Mouse (Mus musculus) fat pad, adult 2 months (tissue): ENCODE results near the gene Zfp106.

ENCODE experiments used
- DNase-seq: peaks from one replicate; pipeline ENCODE4 v3.0.0-alpha.2; 2011; ENCODE audit warnings: low read depth, low spot score; ENCODE audit errors: extremely low read depth

Zfp106 gene

GRCm38 (mm10) chr2:120556868-120557267, 6.8 kb downstream of the Zfp106 start:
- DNase-seq, result no peak

GRCm38 (mm10) chr2:120544732-120545131, 18.9 kb downstream of the Zfp106 start:
- no peak for DNase-seq

DNA sequence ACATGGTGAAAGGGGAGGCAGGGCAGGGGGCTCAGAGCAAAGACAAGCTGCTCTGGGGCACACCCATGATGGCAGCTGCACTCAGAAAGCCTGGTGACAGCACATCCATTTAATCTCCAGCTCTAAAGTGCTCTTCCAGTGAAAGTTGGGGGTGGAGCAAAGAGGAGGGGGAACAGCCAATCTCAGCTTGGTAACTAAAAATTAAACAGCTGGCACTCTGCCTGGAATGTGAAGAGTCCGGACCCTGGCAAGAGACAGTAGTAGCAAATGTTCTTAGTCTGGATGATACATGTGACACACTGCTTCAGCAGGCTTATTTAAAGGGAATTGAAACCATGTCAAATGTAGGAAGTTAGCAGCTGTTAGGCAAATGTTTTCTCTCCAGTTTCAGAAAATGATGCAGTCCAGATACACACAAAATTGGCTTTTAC, 23.9 kb downstream of the Zfp106 start:
- no peak for DNase-seq

DNA sequence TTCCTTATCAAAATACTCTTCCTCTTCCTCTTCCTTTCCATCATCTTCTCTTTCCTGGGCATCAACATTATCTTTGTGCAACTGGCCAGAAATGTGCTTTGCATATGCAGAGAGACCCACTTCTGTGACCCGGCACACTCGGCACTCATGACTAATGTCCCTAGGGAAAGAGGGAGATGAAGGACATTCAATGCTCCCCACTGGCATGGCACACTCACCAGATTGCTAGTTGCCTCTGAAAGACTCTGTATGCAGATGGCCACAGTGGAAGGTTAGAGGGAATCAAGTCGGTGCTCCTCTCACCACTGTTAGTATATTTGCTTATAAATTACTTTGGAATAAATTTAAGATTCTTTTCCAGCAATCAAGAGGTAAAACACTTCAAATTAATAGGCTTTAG, 24.3 kb downstream of the Zfp106 start:
- no peak for DNase-seq

DNA sequence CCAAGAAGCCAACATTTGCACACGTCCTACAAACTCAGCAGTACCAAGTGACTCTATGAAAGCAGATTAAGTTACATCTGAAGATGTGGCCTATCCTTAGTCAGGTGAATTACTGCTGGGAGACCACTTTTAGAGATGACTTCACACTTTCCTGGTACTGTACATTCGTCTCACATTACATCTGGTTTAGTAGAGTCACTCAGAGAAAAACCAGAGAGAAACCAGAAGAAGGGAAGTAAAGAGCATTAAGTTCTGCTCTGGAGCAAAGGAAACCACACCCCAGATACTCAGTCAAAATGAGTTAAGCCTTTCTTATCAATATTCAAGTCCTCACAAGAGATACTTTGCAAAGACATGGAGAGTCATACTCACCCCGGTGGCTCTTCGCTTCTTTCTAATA, 32.4 kb downstream of the Zfp106 start:
- DNase-seq, result no peak

GRCm38 (mm10) chr2:120529531-120529930, 34.1 kb downstream of the Zfp106 start:
- DNase-seq, result no peak

GRCm38 (mm10) chr2:120526771-120527170, 36.9 kb downstream of the Zfp106 start:
- DNase-seq, result no peak

- DNase-seq, result peak; percentile 45
These were observed 45.0 kb downstream of the Zfp106 start for GRCm38 (mm10) chr2:120518547-120519210.

DNA sequence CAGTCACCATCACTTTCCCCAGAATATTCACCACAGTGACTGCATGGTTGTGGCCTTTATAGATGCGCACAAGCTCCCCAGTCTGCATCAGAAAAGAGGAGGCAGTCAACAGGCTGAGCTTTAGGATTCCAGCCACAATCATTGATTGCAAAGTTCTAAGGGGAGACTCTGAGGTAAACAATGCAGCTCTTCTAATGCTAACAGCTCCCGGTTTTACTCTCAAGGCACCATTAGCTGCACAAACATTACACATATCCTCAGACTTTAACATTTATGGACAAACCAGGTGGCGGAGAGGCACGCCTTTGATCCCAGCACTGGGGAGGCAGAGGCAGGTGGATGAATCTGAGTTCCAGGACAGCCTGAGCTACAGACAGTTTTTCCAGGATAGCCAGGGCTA, 49.5 kb downstream of the Zfp106 start:
- no peak for DNase-seq

- DNase-seq, result no peak
These were observed 59.7 kb downstream of the Zfp106 start for GRCm38 (mm10) chr2:120503992-120504391.

DNA sequence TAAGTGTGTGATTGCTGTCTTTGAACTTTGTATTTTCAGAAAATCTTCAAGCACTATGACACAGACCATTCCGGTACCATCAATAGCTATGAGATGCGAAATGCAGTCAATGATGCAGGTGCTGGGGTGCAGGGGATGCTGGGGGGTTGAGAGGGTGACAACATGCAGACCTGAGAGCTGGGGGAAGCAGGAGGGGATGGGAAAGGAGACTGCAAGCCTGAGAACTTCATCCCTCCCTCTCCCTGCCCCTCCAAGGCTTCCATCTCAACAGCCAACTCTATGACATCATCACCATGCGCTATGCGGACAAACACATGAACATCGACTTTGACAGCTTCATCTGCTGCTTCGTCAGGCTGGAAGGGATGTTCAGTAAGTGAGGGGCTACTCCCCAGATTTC, 60.5 kb downstream of the Zfp106 start:
- no peak for DNase-seq

GRCm38 (mm10) chr2:120502605-120502990, 61.0 kb downstream of the Zfp106 start:
- DNase-seq, result no peak

DNA sequence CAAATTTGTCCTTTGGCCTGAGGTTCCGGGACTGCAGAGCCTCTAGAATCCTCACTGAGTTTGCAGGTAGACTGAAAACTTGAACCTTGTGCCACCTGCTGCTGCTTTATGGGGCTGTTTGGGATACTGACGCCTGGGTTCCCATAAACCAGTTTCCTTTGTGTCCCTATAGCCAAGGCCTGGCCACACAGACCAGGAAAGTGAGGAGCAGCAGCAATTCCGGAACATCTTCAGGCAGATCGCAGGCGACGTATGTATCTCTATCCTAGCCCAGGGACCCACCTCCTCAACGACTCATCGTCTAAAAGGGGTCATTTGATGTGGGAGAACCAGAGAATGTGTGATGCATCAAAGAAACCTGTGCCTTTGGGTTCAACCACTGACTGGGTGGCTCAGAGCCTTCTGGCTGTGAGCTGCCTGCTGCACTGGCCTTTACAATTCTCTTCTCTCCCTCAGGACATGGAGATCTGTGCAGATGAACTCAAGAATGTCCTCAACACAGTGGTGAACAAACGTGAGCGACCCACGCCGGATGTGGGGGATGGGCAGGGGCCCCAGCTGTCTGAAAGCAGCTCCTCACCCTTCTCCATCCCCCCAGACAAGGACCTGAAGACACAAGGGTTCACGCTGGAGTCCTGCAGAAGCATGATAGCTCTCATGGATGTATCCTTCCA, 61.6 kb downstream of the Zfp106 start:
- no peak for DNase-seq

- no peak for DNase-seq
These were observed 62.3 kb downstream of the Zfp106 start for GRCm38 (mm10) chr2:120501136-120501918.

- DNase-seq, result no peak
These were observed 63.6 kb downstream of the Zfp106 start for GRCm38 (mm10) chr2:120499971-120500471.

DNA sequence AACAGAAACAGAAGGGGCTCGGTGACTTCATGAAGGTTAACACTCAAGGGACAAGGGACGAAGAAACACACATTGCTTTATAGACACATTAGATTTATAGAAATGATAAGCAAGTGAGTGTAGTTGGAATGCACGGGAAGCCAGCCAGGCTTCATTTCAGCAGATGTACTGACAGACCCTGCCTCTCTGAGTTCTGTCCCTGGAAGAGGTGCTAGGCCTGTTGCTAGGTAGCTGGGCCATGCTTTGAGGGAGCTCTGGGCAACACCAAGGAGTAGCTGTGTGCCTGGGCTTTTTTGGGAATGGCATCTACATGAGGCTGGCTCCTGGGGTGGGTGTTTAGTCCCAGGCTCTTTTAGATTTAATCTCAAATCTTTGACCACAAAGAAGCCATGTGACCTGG, 67.1 kb downstream of the Zfp106 start:
- DNase-seq, result no peak

DNA sequence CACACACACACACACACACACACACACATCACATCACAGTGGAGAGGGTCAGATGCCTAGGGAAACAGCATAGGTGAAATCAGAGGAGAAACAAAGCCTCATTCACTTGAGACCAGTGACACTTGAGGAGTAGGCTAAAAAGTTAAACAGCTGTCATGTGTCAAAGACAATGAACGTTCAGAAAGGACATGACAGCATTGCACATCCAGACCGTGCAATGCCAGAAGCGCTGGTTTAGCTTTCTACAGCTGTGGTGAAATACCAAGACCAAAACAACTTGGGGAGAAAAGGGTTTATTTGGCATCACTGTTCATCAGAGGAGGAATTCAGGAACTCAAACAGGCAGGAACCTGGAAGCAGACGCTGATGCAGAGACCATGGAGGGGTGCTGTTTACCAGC, 70.4 kb downstream of the Zfp106 start:
- DNase-seq, result no peak

DNA sequence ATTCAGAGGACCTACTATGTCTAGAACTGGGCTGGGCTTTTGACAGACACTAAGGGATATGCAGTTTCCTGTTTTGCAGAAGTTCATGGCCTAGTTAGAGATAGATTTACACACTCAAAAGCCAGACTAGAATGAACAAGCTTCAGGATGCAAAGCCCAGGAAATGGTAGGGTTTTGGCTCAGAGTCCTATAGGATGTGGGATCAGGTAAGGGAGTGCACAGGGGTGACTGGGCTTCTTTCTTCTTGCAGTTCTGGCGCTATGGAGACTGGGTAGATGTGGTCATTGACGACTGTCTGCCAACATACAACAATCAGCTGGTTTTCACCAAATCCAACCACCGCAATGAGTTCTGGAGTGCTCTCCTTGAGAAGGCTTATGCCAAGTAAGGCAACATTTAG, 79.4 kb downstream of the Zfp106 start:
- no peak for DNase-seq

GRCm38 (mm10) chr2:120482506-120483389, 80.9 kb downstream of the Zfp106 start:
- no peak for DNase-seq

GRCm38 (mm10) chr2:120481921-120482320, 81.7 kb downstream of the Zfp106 start:
- no peak for DNase-seq

- DNase-seq, result no peak
These were observed 85.0 kb downstream of the Zfp106 start for GRCm38 (mm10) chr2:120478600-120478999.
